Mouse (Mus musculus): Measurements from ENCODE around the gene Tmprss9.

Tmprss9 gene

DNA sequence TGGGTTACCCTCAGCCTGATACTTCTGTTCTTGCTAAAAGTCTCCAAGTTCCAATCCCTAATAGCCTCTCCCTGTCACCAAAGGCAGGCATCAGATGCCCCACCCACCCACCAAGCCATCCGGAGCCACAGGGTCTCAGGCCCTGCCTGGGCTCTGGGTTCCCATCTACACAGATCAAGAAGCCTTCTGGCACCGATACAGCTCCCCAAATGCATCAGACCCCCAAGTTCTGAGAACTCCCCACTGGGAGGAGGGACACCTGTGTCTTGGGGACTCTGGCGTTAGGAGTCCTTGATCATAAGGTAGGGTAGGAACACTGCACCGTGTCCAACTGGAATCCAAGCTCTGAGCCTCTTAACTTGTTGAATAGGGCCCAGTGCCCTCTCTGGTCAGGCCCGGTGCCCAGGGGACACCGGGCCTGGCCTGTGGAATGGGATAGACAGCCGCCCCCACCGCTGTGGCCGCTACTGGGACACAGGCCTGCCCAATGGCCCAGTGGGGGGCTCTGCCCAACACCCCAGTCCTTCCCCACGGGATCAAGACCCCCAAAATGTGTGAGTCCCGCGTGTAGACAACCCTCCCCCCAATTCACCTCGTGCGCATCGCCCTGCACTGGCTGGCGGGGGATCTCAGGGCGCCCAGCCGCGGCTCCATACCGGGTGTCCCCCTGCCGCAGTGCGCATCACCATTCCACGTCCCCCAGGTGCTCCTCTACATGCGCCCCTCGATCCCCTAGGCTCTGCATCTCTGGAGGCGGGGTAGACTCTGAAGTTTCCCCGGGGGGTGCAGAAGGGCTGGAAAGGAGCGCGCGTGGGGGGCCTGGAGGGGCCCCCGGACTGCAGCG is 28.3 kb upstream of the Tmprss9 start:
- DNase-seq (ENCODE audit: low read depth, low spot score) = no peak

- DNase-seq (ENCODE audit: low read depth, low spot score) = no peak
Measured at GRCm38 (mm10) chr10:80843931-80844547, 27.6 kb upstream of the Tmprss9 start, which contains the start of gene Lingo3. Lingo3 (minus strand) TSS chr10:80844039.

DNA sequence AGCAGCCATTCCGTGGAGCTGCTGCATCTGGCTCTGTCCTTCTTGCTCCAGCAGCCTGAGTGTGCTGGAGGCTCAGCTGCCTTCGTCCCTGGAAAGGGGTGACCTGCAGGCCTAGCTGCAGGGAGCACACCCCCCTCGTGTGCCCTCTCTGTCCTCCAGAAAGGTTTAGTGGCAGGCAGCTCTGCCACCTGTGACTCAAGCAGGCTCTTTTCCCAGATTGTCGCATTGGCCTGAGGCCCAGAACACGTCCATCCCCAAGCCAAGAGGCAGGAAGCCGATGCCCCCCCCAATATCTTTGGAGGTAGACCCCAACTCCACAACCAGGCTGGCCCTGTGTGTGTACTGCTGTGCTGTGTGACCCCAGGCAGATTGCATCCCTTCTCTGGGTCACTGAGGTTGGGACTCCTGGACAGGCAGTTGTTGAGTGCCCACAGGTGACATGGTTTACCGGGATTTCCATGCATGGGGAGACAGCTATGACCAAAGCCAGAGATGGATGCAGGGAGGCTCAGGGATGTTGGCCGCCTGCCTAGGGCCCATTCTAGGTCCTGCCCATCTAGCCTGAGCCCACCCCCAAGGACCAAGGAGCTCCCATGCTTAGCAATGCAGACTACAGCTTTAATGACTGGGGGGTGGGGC is 26.5 kb upstream of the Tmprss9 start:
- DNase-seq (ENCODE audit: low read depth, low spot score) = no peak

GRCm38 (mm10) chr10:80845732-80846131 is 25.9 kb upstream of the Tmprss9 start:
- DNase-seq (ENCODE audit: low read depth, low spot score) = no peak

GRCm38 (mm10) chr10:80848571-80848970 is 23.1 kb upstream of the Tmprss9 start:
- peak; percentile 75 for DNase-seq (ENCODE audit: low read depth, low spot score)

- peak; percentile 87 for DNase-seq (ENCODE audit: low read depth, low spot score)
Measured at GRCm38 (mm10) chr10:80854913-80855748, 16.5 kb upstream of the Tmprss9 start, which contains the start of the genes Lsm7 and Sppl2b. Lsm7 (minus strand) TSS chr10:80855209. Sppl2b (plus strand) TSS chr10:80855275.

DNA sequence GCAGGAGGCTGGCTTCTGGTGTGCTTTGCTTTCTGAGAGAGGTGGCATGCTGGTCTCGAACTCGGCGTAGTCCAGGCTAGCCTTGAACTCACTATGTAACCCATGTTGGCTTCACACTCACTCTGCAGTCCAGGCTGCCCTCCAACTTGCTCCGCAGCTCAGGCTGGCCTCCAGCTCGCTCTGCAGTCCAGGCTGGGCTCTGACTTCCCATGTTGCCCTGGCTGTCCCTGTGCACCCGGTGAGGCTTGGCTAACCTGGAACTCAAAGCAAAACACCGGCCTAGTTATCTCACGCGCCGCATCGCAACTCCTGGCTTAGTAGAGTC is 15.9 kb upstream of the Tmprss9 start:
- no peak for DNase-seq (ENCODE audit: low read depth, low spot score)

DNA sequence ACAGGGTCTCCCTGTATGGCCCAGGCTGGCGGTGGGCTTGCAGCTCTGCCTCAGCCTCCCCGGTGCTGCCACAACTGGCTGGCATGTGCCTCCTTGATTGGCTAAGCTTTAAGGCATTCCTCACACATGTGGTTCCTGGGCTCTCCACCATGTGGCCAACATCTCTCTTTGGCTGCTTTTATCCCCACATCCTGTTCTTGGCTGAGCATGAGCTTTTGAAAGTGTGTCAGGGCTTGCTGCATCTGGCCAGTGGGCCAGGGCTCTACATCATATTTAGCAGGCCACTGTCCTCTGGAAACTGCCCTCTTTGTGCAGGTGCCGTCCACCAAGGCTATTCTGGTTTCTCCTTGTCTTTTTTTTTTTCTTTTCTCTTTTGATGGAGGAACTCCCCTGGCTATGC is 15.4 kb upstream of the Tmprss9 start:
- no peak for DNase-seq (ENCODE audit: low read depth, low spot score)

GRCm38 (mm10) chr10:80856908-80857307 is 14.7 kb upstream of the Tmprss9 start:
- no peak for DNase-seq (ENCODE audit: low read depth, low spot score)

GRCm38 (mm10) chr10:80857386-80857785 is 14.3 kb upstream of the Tmprss9 start:
- no peak for DNase-seq (ENCODE audit: low read depth, low spot score)

- no peak for DNase-seq (ENCODE audit: low read depth, low spot score)
Measured at GRCm38 (mm10) chr10:80857848-80858247, 13.8 kb upstream of the Tmprss9 start.

DNA sequence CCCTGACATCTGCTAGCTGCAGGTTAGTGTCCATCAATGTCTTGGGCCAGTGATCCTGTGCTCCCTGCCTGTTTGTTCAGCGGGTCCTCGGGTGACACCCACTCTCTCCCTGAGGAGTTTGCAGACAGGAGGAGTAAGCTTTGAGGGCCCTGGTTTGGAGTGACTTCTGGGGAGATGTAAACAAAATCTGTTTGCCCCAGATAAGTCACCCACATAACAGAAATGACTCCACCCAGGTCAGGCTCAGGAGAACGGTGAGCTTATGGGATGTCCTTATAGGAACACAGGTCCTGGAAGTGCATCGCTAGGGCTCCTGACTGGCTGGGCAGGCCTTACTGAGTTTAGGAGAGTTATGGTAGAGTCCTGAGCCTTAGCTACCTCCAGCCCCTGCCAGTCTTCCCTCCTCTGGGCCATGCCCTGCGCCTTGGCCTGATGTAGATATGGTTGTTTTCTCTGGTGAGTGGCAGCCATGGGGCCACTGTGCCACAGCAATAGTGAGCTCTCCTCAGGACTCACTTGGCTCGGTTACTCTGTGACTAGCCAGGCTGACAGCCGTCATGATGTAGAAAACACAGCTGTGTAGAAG is 13.2 kb upstream of the Tmprss9 start:
- DNase-seq (ENCODE audit: low read depth, low spot score) = no peak

GRCm38 (mm10) chr10:80862305-80862704 is 9.3 kb upstream of the Tmprss9 start:
- DNase-seq (ENCODE audit: low read depth, low spot score) = no peak

GRCm38 (mm10) chr10:80864446-80864845 is 7.2 kb upstream of the Tmprss9 start:
- DNase-seq (ENCODE audit: low read depth, low spot score) = no peak

DNA sequence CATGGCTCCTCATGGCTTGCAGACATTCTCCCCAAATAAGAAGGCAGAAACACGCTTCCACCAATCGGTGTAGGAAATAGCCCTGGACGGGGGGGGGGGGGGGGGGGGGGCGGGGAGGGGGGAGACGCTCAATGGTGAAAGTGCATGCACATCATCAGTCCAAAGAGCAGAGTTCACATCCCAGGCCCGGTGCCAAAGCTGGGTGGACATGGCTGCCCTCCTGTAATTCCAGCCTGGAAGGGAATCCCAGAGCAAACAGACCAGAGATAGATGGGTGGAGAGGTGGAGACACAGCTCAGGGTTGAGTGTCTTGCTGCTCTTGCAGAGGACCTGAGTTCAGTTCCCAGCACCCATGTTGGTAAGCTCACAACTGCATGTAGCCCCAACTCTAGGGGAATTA is 655 bp upstream of the Tmprss9 start:
- no peak for DNase-seq (ENCODE audit: low read depth, low spot score)

DNA sequence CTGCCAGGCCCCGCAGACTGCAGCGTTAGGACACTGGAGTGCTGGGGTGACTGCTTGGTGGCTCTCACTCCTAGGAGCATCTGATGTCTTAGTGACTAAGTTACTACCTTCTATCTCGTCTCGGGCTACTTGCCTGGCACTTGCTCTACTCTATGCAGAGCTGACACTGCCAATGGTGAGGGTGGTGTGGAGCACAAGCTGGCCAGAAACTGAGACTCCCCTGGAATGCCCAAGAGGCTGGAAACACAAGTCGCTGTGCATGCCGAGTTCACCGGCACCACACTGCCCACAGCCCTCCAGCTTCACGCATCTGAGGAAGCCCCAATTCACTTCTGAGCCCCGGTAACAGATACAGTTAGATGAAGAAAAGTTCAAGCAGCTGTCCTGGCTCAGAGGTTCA is 2.4 kb downstream of the Tmprss9 start:
- no peak for DNase-seq (ENCODE audit: low read depth, low spot score)

GRCm38 (mm10) chr10:80876028-80876427 is 4.4 kb downstream of the Tmprss9 start:
- DNase-seq (ENCODE audit: low read depth, low spot score) = no peak

DNA sequence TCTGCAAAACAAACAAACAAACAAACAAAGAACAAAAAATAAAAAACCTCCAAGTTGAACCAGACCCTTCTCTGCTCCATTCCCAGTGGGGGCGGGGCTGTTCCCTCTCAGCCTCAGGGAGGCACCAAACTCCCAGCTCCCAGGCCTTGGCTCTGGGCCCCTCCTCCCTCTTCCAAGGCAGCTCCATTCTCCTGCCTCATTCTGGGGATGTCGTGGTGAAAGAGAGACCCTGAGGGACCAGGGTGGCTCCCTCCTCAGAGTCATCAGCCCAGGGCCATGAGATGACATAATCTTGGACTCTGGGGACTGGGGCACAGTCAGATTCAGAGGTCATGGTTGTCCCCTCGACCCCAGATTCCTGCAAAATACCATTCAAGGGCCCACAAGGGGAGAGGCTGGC is 4.9 kb downstream of the Tmprss9 start:
- DNase-seq (ENCODE audit: low read depth, low spot score) = no peak

- peak; percentile 61 for DNase-seq (ENCODE audit: low read depth, low spot score)
Measured at GRCm38 (mm10) chr10:80880131-80880641, 8.5 kb downstream of the Tmprss9 start.

DNA sequence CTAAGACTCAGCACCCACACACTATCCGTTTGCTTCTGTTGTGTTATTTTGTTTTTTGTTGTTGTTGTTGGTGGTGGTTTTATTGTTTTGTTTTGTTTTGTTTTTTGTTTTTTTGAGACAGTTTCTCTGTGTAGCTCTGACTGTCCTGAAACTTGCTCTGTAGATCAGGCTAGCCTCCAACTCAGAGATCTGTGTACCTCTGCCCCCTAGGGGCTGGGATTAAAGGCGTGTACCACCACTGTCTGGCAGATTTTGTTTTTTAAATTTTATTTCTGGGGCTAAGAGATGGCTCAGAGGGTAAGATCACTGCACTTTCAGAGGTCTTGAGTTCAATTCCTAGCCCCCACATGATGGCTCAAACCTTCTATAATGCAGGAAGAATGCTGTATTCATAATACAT is 9.3 kb downstream of the Tmprss9 start:
- DNase-seq (ENCODE audit: low read depth, low spot score) = no peak

GRCm38 (mm10) chr10:80881301-80881700 is 9.7 kb downstream of the Tmprss9 start:
- no peak for DNase-seq (ENCODE audit: low read depth, low spot score)

All from WW6 (cell line).